Mouse (Mus musculus): Measurements from ENCODE around the gene Ppp1r17. TPM values are rescaled to one million over a fixed set of nuclear protein-coding genes. Genes with fewer than 3 reads are reported as not detected.

The Ppp1r17 gene
- not detected in 2 replicates for polyA plus RNA-seq (2012; ENCODE audit: low replicate concordance)

DNA sequence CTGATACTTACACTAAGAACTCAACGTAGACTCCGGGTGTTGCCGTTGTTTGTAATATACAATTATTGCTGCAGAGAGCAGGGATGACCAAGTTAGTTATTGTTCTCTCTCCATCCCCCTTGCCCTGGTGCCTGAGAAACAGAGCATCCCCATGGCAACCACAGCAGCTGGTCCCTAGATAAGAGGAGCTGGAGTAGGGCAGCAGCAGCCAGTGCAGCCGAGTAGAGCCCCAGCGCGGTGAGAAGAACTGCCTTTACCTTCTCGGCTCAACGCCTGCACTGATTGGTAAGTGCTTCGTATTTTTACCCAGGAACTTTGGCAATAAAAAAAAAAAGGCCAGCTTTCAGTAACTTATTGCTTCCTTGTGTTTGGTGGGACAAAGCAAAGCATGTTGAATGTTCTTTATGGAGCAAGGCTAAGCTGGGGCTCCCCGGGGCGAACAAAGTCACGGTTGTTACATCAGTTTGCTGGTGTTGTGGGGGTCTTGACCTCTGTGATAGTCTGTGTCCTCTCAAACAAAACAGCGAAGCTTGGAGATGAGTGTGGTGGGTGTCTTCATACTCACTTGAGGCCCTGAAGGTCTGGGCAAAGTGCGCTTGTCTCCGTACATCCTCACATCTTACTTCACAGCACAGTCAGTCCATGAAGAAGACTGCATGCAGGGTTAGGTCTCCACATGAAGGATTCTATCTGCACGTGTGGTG, at the start of gene Ppp1r17:
Gene Ppp1r17 (plus strand): TSS at position 207 of the 704 bp plus-strand sequence.

Other genes starting within 250 kb of the Ppp1r17 start
- gene Itprid1, start 180.6 kb upstream of the Ppp1r17 start, polyA plus RNA-seq (2012; ENCODE audit: low replicate concordance): not detected in 2 replicates